Mouse (Mus musculus) liver (tissue): ENCODE data around the gene Rbfox2.

ENCODE experiments used
- DNase-seq: peaks from one replicate; pipeline ENCODE4 v3.0.0-alpha.2; 2020; ENCODE audit warnings: mixed read lengths

Rbfox2 gene

DNA sequence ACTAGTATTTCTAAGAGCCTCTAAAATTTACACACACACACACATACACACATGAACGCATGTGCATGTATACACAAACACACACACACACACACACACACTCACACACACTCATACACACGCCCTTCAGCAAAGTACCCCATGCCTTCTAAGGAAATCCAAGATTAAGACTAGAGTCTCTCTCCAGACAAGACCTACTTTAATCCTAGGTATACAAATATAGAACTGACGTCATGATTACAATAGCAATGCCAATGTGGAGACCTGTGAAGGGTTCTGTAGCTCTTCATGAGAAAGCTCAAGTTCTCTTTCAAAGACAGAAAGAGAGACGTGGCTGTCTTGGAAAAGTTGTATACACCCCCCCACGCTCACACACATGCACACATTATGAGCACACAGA is 132.8 kb downstream of the Rbfox2 start:
- no peak for DNase-seq

DNA sequence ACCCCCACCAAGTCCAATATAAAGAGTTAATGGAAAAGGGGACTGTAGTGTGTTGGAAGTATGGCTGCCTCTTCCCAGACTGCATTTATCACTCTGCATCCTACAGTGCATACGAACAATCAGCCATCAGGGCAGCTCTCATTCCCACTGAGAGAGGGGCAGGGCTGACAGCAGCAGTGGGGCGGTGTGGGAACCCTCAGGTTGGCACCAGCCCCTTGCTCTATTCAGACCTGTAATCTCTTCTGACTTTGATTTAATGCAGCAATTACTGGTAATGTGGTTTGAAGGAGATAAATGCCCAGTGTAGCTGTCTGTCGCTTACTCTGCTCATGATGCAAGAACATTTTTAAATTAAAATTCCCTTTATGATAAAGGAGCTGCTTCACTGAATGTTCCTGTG is 134.4 kb downstream of the Rbfox2 start:
- no peak for DNase-seq

- no peak for DNase-seq
These were observed 138.0 kb downstream of the Rbfox2 start for GRCm38 (mm10) chr15:77168781-77169180.

DNA sequence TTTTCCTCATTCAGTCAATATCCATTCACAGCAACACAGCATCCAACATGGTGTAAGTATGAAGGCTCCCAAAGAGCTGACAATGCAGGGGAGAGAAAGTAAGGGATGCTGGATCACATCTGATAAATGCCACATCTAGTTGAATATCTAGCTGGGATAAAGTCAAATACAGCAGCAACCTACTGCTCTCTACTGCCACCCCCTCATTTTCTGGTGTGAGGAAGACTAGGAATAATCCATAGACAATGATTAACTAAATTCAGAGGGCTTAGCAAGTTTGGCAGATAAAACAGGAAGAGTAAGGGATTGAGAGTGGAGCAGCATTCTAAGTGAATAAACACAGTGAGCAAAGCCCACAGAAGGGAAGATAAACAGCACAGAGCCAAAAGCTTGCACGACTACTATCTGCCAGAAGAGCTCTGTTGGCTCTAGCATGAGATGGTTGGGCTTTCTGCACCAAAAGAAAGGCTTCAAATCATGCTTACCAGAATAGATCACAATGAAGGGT is 140.5 kb downstream of the Rbfox2 start:
- no peak for DNase-seq

- DNase-seq, result peak; percentile 26
These were observed 143.5 kb downstream of the Rbfox2 start for GRCm38 (mm10) chr15:77163336-77163735.

DNA sequence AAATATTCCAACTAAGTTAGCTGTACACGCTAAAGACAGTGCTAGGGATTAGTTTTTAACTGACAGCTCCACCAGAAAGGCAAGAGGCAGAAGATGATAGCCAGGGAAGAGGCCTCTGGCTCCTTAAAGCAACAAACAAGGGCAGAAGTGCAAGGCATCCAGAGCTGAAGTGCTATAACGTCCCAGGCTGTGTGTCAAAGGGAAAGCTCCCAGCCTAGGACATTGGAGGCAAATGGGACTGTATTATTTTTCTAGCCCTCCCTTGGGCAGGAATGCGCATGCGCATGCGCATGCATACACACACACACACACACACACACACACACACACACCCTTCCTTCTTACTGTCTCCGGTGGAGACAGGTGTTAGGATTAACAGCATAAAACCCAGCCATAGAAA is 143.9 kb downstream of the Rbfox2 start:
- DNase-seq, result no peak

DNA sequence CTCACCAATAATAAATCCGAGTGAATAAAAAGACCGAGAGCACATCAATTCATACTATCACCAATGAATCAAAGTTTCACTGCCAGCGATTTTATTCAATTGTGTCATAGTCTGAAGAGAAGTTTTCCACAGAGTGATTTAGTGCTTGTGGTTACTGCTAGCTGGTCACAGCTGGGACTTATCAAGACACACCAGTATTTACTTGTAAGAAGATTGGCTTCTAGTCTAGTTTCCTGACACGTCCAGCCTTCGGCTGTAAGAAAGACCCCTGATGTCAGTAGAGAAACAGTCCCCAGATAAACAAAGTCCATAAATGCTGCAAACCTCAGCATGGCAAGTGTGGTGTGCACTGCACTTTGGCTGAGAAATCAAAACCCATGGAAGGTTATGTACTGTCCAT is 145.4 kb downstream of the Rbfox2 start:
- no peak for DNase-seq

GRCm38 (mm10) chr15:77160848-77161247 is 146.0 kb downstream of the Rbfox2 start:
- no peak for DNase-seq

- peak; percentile 24 for DNase-seq
These were observed 150.3 kb downstream of the Rbfox2 start for GRCm38 (mm10) chr15:77156525-77156924.

GRCm38 (mm10) chr15:77154248-77154785 is 152.5 kb downstream of the Rbfox2 start:
- no peak for DNase-seq

GRCm38 (mm10) chr15:77153625-77154024 is 153.2 kb downstream of the Rbfox2 start:
- DNase-seq, result peak; percentile 72

- DNase-seq, result peak; percentile 13
These were observed 153.7 kb downstream of the Rbfox2 start for GRCm38 (mm10) chr15:77153088-77153546.

GRCm38 (mm10) chr15:77152336-77153087 is 154.3 kb downstream of the Rbfox2 start:
- DNase-seq, result no peak

DNA sequence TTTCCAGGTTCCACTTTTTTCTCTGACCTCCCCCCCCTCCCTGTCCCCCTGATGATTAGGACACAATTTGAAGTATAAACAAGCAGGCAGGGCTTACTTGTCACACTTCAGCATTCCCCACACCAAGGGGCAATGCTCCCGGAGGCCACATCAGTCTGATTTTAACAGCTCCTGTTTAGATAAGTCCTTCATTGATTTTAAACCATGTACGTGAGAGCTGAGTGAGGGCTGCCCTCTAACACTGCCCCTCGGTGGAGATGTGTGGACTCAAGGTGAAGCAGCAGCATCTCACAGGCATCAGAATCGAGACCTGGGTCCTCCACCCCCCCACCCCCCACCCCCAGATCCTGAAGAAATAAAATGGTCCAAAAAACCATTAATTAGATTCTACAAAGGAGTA is 155.0 kb downstream of the Rbfox2 start:
- DNase-seq, result no peak

GRCm38 (mm10) chr15:77151178-77151577 is 155.6 kb downstream of the Rbfox2 start:
- no peak for DNase-seq

DNA sequence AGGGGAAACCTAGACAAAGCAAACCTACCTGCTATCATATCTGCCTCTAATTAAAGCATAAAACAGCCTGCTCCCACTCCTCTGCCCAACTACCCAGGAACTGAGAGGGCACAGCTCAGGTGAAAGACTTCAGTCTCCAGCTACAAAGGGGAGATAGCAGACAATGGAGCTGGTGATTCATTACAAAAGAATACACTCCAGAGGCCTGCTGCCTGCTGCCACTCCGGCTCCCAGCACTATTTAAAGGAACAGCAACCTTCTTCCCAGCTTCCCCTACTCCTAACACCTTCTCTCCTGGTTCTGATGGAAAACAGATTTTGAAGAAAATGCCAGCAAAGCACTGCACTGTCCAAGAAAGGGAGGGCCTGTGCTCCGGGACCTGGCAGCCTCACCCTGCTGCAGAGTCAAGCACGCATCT is 156.4 kb downstream of the Rbfox2 start:
- DNase-seq, result no peak

GRCm38 (mm10) chr15:77150000-77150399 is 156.8 kb downstream of the Rbfox2 start:
- DNase-seq, result peak; percentile 18

- no peak for DNase-seq
These were observed 157.3 kb downstream of the Rbfox2 start for GRCm38 (mm10) chr15:77149551-77149950.

DNA sequence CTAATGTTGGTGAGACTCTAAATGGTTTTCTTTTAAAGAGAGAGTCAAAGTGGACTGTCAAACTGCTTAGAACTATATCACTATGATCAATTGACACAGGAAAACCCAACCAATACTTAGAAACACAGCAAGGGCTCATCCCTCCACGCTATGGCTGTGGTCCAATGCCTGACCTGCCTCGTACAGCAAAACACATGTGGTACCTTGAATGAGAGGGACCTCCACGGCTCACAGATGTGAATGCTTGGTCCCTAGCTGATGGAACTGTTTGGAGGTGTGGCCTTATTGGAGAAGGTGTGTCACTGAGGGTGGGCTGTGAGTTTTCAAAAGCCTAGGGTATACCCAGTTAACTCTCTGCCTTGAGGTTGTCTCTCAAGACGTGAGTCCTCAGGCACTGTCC is 159.9 kb downstream of the Rbfox2 start:
- no peak for DNase-seq

DNA sequence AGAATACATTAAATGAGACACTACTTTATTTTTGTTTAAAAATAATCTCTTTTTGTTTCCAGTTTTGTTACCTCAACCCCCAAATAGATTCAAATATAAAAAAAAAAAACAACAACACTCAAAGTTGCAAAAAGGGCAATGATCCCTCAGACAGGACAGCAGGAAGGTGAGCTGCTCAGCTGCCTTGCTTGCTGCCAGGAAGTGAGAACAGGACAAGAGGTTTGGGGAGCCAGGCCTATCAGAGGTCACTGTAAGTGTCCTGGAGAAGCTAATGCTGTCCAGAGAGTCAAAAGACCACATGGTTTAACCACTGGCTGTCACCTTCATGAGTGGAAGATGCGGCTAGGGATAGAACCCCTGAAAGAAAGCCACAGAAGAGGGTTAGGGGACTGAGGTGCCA is 161.8 kb downstream of the Rbfox2 start:
- DNase-seq, result no peak

- no peak for DNase-seq
These were observed 164.0 kb downstream of the Rbfox2 start for GRCm38 (mm10) chr15:77142787-77143186.

GRCm38 (mm10) chr15:77142352-77142751 is 164.5 kb downstream of the Rbfox2 start:
- no peak for DNase-seq

- DNase-seq, result no peak
These were observed 165.1 kb downstream of the Rbfox2 start for GRCm38 (mm10) chr15:77141711-77142110.

GRCm38 (mm10) chr15:77138282-77138681 is 168.5 kb downstream of the Rbfox2 start:
- no peak for DNase-seq
